Mouse (Mus musculus) frontal cortex, adult (tissue): Measurements from ENCODE around the gene Vmn1r57.
"Not testable (repeated sequence)": the region's sequence is repeated elsewhere in the genome, so short reads cannot be mapped to it uniquely, and the experiment has no call there.

Experiments used
- ATAC-seq: cut with Nextera tagmentation; 2 replicates; pipeline ENCODE4 v1.9.2; 2017; ENCODE audit warnings: mild to moderate bottlenecking, moderate library complexity, mixed read lengths; ENCODE audit not compliant: low TSS enrichment

Vmn1r57 gene

GRCm38 (mm10) chr7:5218193-5218592, at the start of gene Vmn1r57:
Vmn1r57 (plus strand) TSS chr7:5218493.
- not testable (repeated sequence) for ATAC-seq

- not testable (repeated sequence) for ATAC-seq
These were observed 21.6 kb upstream of the Vmn1r57 start, which contains the start of gene Vmn1r56 for GRCm38 (mm10) chr7:5196647-5197046. Vmn1r56 (minus strand) TSS chr7:5196747.

GRCm38 (mm10) chr7:5263051-5263450, 44.8 kb downstream of the Vmn1r57 start:
- ATAC-seq: no peak
